Mouse (Mus musculus) kidney, postnatal 0 days (tissue): ENCODE results near the gene Dnah17. TPM values are rescaled to one million over a fixed set of nuclear protein-coding genes. Genes with fewer than 3 reads are reported as not detected.

Experiments
- ATAC-seq: fragments of 200-750 bp; cut with Nextera tagmentation; replicated peaks from 2 replicates; pipeline ENCODE4 v1.8.0; 2017; ENCODE audit warnings: low read depth, moderate number of reproducible peaks, moderate TSS enrichment, moderate library complexity; ENCODE audit not compliant: low FRiP score
- DNase-seq: peaks from one replicate; pipeline ENCODE4 v3.0.0-alpha.2; 2016; ENCODE audit warnings: low spot score
- H3K27ac ChIP-seq: fragments of 300-500 bp; sonication (generic); 2 replicates; pipeline ENCODE4 v1.5.1; 2014; ENCODE audit warnings: mild to moderate bottlenecking
- H3K27me3 ChIP-seq: fragments of 300-500 bp; sonication (generic); 2 replicates; pipeline ENCODE4 v1.6.1; 2014; ENCODE audit warnings: low read length, mixed read lengths; ENCODE audit not compliant: insufficient read depth
- H3K36me3 ChIP-seq: fragments of 300-500 bp; sonication (generic); 2 replicates; pipeline ENCODE4 v1.6.1; 2014; ENCODE audit warnings: low read length, mixed read lengths; ENCODE audit not compliant: insufficient read depth
- H3K4me1 ChIP-seq: fragments of 300-500 bp; sonication (generic); replicated peaks from 2 replicates; pipeline ENCODE4 v1.6.1; 2014; ENCODE audit warnings: antibody characterized with exemption, low read length, mixed read lengths; ENCODE audit not compliant: insufficient read depth
- H3K4me2 ChIP-seq: fragments of 300-500 bp; sonication (generic); 2 replicates; pipeline ENCODE4 v1.6.1; 2014; ENCODE audit warnings: mild to moderate bottlenecking, low read length, moderate library complexity, mixed read lengths
- H3K4me3 ChIP-seq: fragments of 300-500 bp; sonication (generic); replicated peaks from 2 replicates; pipeline ENCODE4 v1.5.1; 2014; ENCODE audit warnings: low read depth, low read length
- H3K9ac ChIP-seq: fragments of 300-500 bp; sonication (generic); 2 replicates; pipeline ENCODE4 v1.6.1; 2014; ENCODE audit warnings: low read depth, low read length
- H3K9me3 ChIP-seq: fragments of 300-500 bp; sonication (generic); replicated peaks from 2 replicates; pipeline ENCODE4 v1.6.1; 2016; ENCODE audit warnings: low read length, inconsistent platforms, mixed read lengths
- CTCF ChIP-seq: IDR thresholded peaks from 2 replicates; pipeline ENCODE4 v1.5.1; 2016; ENCODE audit warnings: antibody characterized with exemption, low read depth, mild to moderate bottlenecking, moderate library complexity
- WGBS: fragments of 180-500 bp; shearing (Covaris S2); extraction: QIAGEN DNeasy Blood & Tissue Kit; methylation state at CpG from one replicate; pipeline ENCODE4 v1.1.7; 2014; 5-methylcytosine and 5-hydroxymethylcytosine counted together
- polyA plus RNA-seq: library from polyadenylated mRNA; unstranded; fragments of >200 nt; fragmentation: Nextera tagmentation; extraction: Ambion mirVana; gene quantifications from 2 replicates; pipeline ENCODE4 v1.2.1, GENCODE M21; 2015

The Dnah17 gene
- polyA plus RNA-seq, 1 experiment from 2014 or later, result 0.12 TPM

DNA sequence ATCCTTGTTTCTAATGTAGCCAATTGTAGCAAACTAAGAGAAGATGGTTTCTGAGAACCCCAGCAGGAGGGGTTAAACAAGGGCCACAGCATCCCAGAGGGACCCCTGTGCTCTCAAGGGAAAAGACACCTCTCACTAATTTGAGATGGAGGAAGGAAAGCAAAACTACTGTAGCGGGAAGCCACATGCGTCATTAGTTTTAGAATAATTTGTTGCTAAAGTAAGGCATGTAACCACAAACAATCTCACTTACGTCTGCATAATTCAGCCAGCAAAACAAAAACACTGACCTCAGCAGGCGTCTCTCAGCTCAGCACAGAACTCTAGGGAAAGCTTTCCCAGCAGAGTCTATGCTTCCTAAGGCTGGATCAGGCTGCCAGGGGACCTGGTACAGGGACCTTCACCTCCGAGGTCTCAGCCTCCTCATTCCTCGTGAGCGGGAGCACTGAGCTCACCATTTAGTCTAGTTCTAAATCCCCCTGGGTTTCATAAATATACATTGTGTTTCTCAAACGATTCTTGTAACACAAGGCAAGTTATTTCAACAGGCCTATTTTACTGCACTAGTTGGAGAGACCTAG is 26.1 kb upstream of the Dnah17 start:
- no peaks in the 10 kb centered on the region for H3K9me3 ChIP-seq
- H3K36me3 ChIP-seq, result no peaks in the 10 kb centered on the region
- no peak for TF ChIP-seq CTCF
- no peak for DNase-seq
- 33% methylated on average over 8 of the region's 8 CpGs for WGBS
- H3K9ac ChIP-seq, result no peak overlapping the region
- 0 out of 2 replicates have a peak, but pooled peaks cover 6% of the 10 kb centered on the region for H3K4me1 ChIP-seq
- H3K4me3 ChIP-seq, result no peak overlapping the region
- no peak for ATAC-seq
- peak overlapping the region; percentile 54; the same call in 1 of the 2 replicates for H3K27ac ChIP-seq
- H3K4me2 ChIP-seq, result no peak overlapping the region
- H3K27me3 ChIP-seq, result no peaks in the 10 kb centered on the region

DNA sequence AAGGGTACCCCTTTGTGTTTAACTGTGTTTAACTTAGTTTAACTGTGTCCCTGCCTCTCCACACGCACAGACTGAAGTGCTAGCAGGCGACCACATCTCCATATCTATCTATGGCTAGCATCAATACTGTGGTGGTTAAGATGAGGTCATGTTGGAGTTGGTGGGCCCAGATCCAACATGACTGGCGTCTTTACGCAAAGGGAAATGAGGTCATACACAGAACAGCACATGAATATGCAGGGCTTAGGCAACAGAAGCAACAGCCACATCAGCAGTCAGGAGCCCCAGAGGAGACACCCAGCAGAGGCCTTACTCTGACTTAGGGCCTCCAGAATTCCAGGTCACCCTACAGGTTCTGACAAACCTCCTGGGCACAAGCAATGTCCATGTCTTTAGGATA is 22.5 kb upstream of the Dnah17 start:
- ATAC-seq (no peak), DNase-seq (no peak)
- H3K4me2 ChIP-seq, result no peak overlapping the region
- no peak overlapping the region for H3K4me3 ChIP-seq
- 0 out of 2 replicates have a peak, but pooled peaks cover 6% of the 10 kb centered on the region for H3K4me1 ChIP-seq
- 71% methylated on average over 4 of the region's 4 CpGs for WGBS
- H3K27ac ChIP-seq, result no peak overlapping the region
- no peak for TF ChIP-seq CTCF
- H3K27me3 ChIP-seq, result no peaks in the 10 kb centered on the region
- H3K9ac ChIP-seq, result no peak overlapping the region
- no peaks in the 10 kb centered on the region for H3K9me3 ChIP-seq
- no peaks in the 10 kb centered on the region for H3K36me3 ChIP-seq

DNA sequence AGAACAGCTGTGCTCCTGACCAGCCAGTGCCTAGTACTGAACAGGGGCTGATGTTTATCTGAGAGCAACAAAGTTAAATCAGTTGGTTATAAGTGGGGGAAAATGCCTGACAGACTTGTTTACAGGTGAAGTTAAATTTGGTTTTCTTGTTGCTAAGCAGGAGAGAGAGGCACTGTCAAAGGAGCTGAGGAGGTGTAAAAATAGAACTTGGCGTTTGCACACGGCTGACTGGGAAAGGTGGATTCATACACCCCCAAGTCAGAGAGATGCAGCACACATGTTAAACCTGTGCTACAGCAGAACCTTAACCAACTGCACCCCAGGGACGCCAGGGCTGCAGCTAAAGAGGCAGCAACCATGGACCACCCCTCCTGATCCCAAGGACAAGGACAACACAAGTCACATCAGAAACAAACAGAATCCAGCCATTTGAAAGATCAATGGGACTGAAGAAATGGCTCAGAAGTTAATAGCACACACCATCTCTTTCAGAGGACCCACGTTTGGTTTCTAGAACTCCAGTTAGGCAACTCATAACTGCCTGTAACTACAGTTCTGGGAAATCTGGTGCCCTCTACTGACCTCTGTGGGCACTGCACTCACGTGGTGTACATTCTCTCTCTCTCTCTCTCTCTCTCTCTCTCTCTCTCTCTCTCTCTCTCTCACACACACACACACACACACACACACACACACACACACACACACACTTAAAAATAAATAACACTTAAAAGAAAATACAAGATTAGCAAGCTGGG is 21.2 kb upstream of the Dnah17 start:
- Histone ChIP-seq H3K9ac (no peak overlapping the region), H3K27ac (no peak overlapping the region), H3K4me3 (no peak overlapping the region), H3K9me3 (no peaks in the 10 kb centered on the region), H3K4me1 (no peaks in the 10 kb centered on the region), H3K4me2 (no peak overlapping the region), H3K36me3 (no peaks in the 10 kb centered on the region), H3K27me3 (no peaks in the 10 kb centered on the region)
- ATAC-seq, result no peak
- no peak for TF ChIP-seq CTCF
- 88% methylated on average over 5 of the region's 5 CpGs for WGBS
- DNase-seq, result no peak

DNA sequence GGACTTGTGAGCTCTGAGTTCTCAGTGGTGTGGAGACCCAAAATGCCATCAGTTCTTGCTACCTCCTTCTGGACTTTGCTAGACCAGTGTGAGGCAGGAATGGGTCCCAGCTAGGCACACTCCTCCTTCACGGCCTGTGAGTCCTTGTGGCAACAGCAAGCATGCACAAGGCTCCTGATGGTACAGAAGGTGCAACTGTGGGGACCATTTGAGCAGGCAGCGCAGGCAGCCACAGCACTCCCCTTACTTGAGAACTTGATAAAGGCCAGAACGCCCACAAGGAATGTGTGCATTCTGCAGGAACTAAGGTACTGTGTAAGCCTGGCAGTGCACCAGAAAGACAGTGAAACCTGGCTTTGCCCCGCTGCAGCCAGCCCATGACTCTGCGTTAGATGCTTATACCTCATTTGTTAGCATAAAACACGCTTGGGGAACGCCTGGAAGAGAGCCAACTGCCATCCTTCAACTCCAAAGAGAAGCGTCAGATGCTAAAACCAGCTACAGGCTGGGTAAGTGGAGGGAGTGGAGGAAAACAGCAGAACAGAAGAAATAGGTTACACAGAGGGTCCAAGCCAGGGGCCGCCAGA is 19.8 kb upstream of the Dnah17 start:
- H3K9ac ChIP-seq, result no peak overlapping the region
- DNase-seq (no peak), ATAC-seq (0 out of 2 replicates have a peak, but pooled peaks have one; percentile 15)
- no peak for TF ChIP-seq CTCF
- no peak overlapping the region for H3K27ac ChIP-seq
- 0 out of 2 replicates have a peak, but pooled peaks cover 4% of the 10 kb centered on the region for H3K4me1 ChIP-seq
- H3K4me3 ChIP-seq, result no peak overlapping the region
- WGBS, result 47% methylated on average over 9 of the region's 9 CpGs
- H3K9me3 ChIP-seq, result no peaks in the 10 kb centered on the region
- no peaks in the 10 kb centered on the region for H3K36me3 ChIP-seq
- H3K27me3 ChIP-seq, result no peaks in the 10 kb centered on the region
- H3K4me2 ChIP-seq, result no peak overlapping the region

DNA sequence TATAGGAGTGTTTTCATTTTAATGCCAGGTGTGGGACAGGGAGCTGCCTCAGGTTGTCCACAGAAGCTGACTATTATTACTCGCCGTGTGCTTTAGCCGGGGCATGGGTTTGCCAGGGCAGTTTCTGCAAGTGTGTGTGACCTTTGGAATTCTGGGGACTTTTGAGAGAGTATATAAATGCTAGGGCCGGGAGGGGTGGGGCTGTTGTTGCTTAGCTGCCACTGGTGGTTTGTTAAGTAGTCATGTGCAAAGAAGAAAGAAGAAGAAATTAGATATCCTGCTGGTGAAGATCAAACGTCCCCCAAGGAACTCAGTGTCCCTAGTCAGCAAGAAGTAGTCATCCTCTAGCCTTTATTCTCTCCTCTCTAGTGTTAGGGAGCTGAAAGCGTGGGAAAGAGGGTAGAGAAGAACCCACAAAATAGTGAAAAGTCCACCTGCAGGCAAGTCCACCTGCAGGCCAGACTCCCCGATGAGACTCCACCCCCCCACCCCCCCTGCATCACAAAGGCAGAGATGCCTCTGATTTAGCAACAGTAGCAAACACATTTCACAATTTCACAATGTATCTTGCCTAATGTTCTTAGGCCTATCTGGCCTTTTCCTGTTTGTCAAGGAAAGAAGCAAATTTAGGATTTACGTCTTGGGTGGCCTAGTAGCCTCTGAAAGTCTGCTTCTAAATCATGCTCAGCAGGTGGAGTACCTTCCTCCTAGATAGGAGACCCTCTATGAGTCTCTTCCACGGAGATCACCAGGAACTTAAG is 17.6 kb upstream of the Dnah17 start:
- 58% methylated on average over 9 of the region's 9 CpGs for WGBS

DNA sequence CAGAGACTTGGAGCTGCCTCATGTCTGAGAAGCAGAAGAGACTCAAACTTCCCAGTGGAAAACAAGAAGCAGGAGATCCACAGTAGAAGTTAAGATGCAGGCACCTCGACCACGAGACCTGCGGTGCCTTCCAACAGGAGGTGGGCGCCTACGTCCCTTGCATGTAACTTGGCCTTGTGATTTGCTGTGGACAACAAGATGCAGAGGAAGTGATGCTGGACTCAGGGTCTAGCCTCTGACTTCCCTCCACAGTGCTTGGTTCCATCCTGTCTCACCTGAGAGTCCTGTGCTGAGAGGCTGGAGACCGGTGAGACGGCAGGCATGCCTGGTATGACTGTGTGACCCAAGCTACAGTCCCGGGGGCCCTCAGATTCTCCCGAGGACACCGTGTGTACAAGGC is 16.0 kb upstream of the Dnah17 start:
- Histone ChIP-seq H3K27me3 (no peaks in the 10 kb centered on the region), H3K27ac (peak overlapping the region; percentile 56; the same call in 1 of the 2 replicates), H3K4me3 (no peak overlapping the region), H3K4me1 (0 out of 2 replicates have a peak, but pooled peaks cover 4% of the 10 kb centered on the region), H3K9me3 (no peaks in the 10 kb centered on the region), H3K9ac (no peak overlapping the region), H3K36me3 (no peaks in the 10 kb centered on the region), H3K4me2 (no peak overlapping the region; the same call in 1 of the 2 replicates)
- DNase-seq (no peak), ATAC-seq (no peak)
- no peak for TF ChIP-seq CTCF
- WGBS, result 97% methylated on average over 10 of the region's 10 CpGs

More for the DNA sequence above, 17.6 kb upstream of the Dnah17 start:
- Histone ChIP-seq H3K4me2 (no peak overlapping the region), H3K27ac (no peak overlapping the region), H3K4me1 (0 out of 2 replicates have a peak, but pooled peaks cover 4% of the 10 kb centered on the region), H3K9ac (no peak overlapping the region), H3K9me3 (no peaks in the 10 kb centered on the region), H3K4me3 (no peak overlapping the region), H3K36me3 (no peaks in the 10 kb centered on the region), H3K27me3 (no peaks in the 10 kb centered on the region)
- ATAC-seq (no peak), DNase-seq (no peak)
- TF ChIP-seq CTCF, result no peak
